Mouse (Mus musculus) urinary bladder, postnatal 0 days (tissue): Measurements from ENCODE around the gene Nxnl1. TPM values are rescaled to one million over a fixed set of nuclear protein-coding genes. Genes with fewer than 3 reads are reported as not detected.

ENCODE experiments used
- polyA plus RNA-seq: library from polyadenylated mRNA; unstranded; fragments of >200 nt; fragmentation: Nextera tagmentation; extraction: Ambion mirVana; gene quantifications from 2 replicates; pipeline ENCODE4 v1.2.1, GENCODE M21; 2015

Gene Nxnl1
- not detected in 2 replicates for polyA plus RNA-seq

DNA sequence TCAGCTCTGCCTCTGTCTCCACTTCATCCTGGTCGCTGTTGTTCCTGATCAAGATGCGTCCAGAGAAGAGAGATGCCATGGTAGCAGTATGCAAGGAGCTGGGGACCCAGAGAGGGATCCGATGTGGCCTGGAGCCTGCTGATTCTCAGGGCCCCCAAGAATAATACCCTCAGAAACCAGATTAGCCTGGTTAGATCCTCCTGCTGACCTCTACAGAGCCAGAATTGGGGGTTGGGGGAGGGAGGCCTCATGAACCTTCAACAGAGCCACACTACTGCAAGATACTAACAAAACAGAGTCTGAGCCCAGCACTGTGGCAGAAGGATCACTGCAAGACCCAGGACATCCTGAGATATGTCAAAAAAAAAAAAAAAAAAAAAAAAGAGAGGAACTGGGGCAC lies at the start of gene Nxnl1:
Gene Nxnl1, minus strand, starts transcription at position 101 of the 400 bp plus-strand sequence.

DNA sequence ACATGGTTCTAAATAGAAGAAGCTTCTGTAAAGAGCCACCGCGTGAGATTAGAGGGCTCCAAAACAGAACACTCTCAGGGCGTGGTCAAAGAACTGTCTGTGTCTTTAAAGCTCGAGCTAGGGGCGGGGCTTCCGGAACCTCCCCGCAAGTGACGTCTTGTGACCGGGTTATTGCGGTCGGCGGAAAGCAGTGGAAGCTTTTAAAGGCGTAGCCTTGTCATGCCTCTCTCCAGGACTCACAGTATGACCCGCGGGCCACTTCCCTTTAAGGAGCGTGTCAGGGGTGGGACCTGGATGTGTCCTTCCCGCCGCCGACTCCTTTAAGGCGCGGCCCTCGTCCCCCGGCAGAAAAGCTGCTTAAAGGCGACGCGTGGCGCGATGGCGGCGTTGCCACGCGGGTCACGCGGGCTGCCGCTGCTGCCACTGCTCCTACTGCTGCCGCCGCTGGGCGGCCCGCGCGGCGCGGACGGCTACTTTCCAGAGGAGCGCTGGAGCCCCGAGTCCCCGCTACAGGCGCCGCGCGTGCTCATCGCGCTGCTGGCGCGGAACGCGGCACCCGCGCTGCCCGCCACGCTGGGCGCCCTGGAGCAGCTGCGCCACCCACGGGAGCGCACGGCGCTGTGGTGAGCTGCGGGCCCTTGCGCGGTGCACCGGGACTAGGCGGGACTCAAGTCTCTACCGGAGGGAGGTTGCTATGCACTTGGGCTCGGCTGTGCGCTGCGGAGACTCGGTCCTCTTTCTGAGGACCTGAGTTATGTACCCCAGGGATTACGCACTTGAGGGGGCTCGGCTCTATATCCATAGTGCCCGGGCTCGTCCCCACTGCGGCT lies 44.6 kb upstream of the Nxnl1 start, which contains the start of gene Colgalt1:
Gene Colgalt1, plus strand, starts transcription at position 177 of the 830 bp plus-strand sequence.

DNA sequence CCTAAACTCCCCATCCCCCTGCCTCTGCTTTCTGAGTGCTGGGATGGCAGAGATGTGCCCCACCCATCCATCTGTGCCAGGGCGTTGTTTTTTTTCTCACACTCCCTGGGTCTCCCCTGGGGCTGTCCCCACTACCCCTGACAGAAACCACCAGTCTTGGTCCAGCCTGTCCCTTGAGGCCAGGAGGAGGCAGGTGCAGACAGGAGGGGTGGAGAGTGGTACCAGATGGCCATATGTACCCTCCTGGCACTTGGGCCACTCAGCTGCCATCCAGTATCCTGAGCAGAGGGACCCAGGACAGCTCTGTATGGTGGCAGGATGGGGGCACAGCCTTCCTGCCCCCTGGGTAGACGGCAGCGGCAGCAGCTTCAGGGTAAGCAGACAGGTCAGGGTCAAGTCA lies 31.1 kb upstream of the Nxnl1 start, which contains the start of gene Fam129c:
Gene Fam129c, plus strand, starts transcription at position 198 of the 400 bp plus-strand sequence.

DNA sequence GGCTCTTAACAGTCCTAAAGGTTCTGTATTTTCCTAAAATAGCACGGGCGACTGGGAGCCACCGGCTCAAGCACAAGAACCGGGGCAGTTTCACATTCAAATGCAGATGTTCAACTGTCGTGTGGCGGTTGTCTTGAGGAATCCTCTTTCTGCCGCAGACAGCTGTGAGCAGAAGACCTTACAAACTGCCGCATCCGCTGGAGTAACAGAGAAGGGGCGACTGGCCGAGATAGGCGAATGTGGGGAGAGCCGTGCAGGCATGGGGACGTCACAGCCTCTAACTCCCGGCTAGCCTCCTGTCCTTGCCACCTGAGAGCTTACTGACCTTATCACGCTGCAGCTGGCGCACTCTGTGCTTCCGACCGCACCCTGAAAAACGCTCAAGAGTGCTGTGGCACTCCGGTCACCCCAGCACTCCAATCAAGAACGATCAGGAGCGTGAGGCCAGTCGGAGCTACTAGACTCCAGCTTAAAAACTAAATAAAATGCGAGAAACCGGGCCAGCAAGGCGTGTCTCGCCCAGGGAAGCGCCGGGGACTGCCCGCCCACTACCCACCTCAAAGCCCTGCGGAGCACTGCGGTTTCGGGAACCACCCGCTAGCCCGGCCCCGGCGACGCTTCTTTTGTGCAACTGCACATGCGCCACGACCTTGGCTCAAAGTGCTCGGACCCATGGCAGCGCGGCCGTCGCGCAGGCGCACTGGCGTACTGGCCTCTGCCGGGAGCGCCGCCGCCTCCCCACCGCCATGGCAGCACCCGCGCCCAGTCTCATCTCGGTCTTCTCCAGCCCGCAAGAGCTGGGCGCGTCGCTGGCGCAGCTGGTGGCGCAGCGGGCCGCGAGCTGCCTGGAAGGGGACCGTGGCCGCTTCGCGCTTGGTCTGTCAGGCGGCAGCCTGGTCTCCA lies 25.3 kb upstream of the Nxnl1 start, which contains the start of gene Pgls:
Gene Pgls, plus strand, starts transcription at position 706 of the 903 bp plus-strand sequence.

DNA sequence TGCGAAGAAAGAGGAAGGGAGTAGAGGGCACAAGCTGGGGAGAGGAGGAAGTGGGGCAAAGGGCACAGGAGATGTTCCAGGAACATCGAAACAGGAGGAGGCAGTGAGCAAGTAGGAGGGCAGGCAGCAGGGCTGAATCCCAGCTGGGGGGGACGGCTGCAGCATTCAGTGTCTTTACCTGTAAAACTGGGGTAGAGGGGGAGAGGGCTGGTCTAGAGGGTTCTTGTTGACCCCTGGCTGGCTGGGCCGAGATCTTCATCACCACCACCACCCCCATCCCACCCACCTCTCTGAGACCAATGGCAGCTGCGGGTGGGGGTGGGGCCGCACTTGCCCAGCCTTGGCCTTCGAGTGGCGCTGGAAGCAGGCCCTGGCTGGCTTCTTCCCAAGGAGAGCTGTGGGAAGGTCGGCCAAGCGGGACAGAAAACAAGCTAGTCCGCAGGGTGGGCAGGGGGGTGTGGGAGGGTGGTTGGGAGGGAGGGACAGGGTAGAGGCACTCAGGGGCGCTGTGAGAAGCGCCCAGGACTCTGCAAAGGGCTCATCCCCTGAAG lies 2.1 kb upstream of the Nxnl1 start, which contains the start of gene Slc27a1:
Gene Slc27a1, plus strand, starts transcription at position 496 of the 551 bp plus-strand sequence.

DNA sequence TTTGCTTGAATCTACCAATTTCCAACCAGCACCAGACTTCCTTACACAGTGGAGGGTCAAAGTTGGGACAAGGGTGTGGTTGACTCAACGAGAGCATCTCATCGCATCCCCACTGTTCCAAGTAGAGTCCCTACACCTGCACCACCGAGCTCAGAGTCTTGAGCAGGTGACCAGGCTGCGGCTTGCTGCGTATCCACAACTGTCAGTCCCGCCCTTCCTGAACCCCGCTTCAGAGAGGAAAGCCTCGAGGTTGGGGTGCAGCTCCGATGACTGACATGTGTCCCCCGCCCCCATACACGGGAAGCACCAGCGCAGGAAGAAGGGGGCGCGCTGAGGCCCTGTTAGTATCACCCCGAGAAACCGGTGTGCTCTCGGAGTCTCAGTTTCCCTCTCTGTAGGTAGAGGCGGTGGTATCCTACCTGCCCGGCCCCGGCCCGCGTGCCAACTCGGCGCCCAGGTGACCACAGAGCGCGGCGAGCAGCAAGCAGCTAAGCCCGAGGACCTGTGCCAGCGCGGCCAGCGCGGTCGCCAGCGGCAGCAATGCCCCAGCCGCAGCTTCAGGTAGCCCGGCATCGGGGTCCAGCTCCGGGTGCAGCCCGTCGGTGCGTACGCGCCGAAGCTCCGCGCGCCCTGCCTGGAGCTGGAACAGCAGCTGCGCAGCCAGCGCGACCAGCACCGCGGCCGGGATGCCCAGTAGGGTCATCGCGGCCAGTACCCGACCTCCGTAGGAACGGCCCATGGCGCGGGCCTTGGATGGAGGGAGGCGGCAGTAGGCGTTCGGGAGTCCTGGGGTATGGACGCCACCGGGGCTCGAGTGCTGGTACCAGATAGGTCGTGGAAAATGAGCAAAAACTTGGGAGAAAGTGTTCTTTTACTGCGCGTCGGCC lies 8.1 kb downstream of the Nxnl1 start, which contains the start of gene Tmem221:
Gene Tmem221, minus strand, starts transcription at position 801 of the 887 bp plus-strand sequence.

DNA sequence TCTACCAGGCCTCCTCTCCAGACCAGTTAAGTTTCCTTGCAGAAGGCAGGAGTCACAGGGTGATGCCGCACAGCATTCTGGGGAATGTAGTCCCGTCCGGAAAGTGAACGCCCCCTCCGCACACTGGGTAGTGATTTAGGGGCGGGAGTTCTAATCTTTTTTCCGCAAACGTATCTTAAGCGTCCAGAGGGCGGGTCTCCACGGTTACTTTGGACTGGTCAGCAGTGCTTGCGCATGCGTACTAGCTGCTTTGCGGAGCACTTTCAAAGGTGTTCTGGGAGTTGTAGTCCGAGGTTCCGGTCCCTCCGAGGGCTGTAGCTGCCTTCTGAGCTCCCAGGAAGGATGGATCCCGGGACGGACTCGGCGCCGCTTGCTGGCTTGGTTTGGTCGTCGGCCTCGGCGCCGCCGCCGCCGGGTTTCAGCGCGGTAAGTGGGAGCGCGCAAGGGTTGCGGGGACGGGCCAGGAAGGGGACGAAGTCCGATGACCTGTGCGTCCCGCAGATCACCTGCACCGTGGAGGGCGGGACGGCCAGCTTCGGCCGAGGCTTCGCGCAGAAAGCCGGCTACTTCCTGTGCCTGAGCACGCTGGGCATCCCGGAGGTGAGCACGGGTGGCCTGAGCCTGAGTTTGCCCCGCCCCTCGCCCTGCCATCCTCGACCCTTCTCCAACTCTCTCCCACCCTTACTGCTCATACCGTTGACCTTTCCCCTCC lies 23.6 kb downstream of the Nxnl1 start, which contains the start of gene Mvb12a:
Gene Mvb12a, plus strand, starts transcription at position 291 of the 712 bp plus-strand sequence.

DNA sequence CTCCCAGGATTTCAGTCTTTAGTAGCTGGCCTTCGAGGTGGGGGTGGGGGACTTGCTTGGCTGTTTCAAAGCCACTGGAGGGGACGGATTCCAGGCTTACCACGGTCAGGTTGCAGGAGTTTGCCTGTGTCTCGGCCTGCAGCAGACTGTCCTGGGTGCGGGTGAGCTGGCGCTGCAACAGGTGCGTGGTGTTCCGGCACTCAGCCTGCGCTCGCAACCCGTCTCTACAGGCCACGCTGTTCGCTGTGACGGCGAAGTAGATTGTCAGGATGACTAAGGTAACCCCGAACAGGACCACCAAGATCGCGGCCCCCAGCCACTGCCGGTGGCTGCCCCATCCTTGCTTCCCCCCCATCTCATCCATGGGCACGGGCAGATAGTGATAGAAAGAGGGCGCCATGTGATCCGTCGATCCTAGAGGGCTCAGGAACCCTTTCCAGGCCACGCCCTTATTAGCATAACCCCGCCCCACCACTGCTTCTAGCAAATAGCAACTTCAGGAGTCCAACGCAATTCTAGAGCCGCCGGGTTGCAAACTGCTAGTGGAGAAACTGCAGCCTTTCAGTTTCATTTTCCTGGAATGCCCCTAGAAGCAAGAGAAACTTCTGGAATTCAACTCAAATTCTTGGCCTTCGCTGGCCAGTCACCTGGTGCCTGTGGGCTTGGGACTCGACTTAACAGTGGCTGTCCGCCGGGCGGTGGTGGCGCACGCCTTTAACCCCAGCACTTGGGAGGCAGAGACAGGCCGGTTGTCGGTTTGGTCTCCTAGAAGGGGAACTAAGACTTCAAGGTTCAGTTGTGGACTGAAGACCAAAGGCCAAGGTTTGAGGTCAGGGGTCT lies 29.2 kb downstream of the Nxnl1 start, which contains the start of gene Bst2:
Gene Bst2, minus strand, starts transcription at position 429 of the 840 bp plus-strand sequence.

DNA sequence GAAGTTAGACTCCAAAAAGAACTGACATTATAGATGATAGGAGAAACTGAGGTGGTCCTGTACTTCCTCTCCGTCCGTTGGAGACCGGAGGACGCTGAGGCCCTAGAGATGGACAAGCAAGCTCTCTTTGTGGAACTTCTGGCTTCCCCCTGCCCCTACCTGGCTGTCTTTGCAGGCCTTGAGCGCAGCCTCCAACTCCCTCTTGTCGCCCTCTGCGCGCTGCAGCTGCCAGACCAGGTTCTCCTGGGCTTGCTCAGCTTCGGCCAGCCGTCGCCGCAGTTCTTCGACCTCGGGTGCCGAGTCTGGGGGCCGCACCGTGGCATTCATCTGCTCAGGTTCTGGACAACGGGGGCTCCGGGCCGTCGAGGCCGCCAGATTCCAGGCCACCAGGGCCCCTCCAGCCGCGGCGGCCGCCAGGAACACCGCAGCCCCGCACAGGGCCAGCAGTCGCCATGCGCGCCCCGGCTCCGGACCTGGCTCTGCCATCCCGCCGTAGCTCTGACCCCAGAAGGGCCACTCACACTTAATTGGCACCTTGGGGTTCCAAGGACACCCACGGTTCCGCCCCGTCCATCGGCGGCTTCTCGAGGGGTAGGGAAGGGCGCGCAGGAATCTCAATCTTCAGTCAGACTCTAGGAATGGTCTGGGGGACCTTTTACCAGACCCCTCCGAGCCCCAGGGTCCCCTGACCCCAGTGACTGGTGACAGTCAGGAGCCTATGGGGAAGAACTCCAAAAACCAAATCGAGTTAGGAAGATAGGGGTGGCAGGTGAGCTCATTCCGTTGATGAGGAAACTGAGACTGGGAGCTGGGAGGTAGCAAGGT lies 41.0 kb downstream of the Nxnl1 start, which contains the start of gene Ccdc194:
Gene Ccdc194, minus strand, starts transcription at position 486 of the 825 bp plus-strand sequence.

DNA sequence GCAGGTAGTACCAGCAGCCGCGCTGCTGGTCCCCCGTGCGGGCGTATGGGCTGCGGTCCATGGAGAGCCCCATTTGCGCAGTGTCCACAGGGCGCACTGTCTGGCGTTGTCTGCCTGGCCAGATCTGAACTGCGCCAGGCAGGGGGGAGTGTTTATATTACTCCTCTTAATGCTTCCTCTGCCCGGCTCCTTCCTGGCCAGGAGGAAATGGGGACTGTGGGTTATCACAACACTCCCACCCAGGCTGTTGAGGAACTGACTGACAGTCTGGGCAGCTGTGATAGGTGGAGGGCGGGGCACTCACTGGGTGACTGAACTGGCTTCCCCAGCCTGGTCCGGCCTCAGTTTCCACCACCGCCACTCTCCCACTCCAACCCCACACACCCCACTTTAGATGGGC lies 54.8 kb downstream of the Nxnl1 start, which contains the start of gene Plvap:
Gene Plvap, minus strand, starts transcription at position 109 of the 400 bp plus-strand sequence.

Other genes with a start within 250 kb of the Nxnl1 start
- 89.1 and 89.4 TPM in 2 replicates for gene Use1, start 199.8 kb downstream of the Nxnl1 start, polyA plus RNA-seq
- 5.5 and 5.7 TPM in 2 replicates for gene Ocel1, start 195.3 kb downstream of the Nxnl1 start, polyA plus RNA-seq
- 55.5 and 56.4 TPM in 2 replicates for gene Nr2f6, start 184.6 kb downstream of the Nxnl1 start, polyA plus RNA-seq
- gene Ushbp1, start 170.8 kb downstream of the Nxnl1 start, polyA plus RNA-seq: 4.6 and 5.8 TPM in 2 replicates
- gene Babam1, start 169.7 kb downstream of the Nxnl1 start, polyA plus RNA-seq: 62.9 and 66.6 TPM in 2 replicates
- gene Ankle1, start 160.6 kb downstream of the Nxnl1 start, polyA plus RNA-seq: 4.8 and 6.5 TPM in 2 replicates
- 24.9 and 28.3 TPM in 2 replicates for gene Abhd8, start 102.9 kb downstream of the Nxnl1 start, polyA plus RNA-seq
- 80.4 and 81.5 TPM in 2 replicates for gene Mrpl34, start 101.6 kb downstream of the Nxnl1 start, polyA plus RNA-seq
- gene Dda1, start 97.4 kb downstream of the Nxnl1 start, polyA plus RNA-seq: 74.3 and 86.1 TPM in 2 replicates
- 1.0 and 1.1 TPM in 2 replicates for gene Ano8, start 80.6 kb downstream of the Nxnl1 start, polyA plus RNA-seq
- gene Gtpbp3, start 78.5 kb downstream of the Nxnl1 start, polyA plus RNA-seq: 9.3 and 9.9 TPM in 2 replicates
- gene Plvap, start 54.8 kb downstream of the Nxnl1 start, polyA plus RNA-seq: 12.9 and 13.2 TPM in 2 replicates
- gene Ccdc194, start 40.9 kb downstream of the Nxnl1 start, polyA plus RNA-seq: 0.19 TPM in 1 of 2 replicates, not detected in the other
- 48.3 and 59.8 TPM in 2 replicates for gene Bst2, start 29.1 kb downstream of the Nxnl1 start, polyA plus RNA-seq
- gene Mvb12a, start 23.7 kb downstream of the Nxnl1 start, polyA plus RNA-seq: 79.7 and 86.3 TPM in 2 replicates
- 0.57 and 0.63 TPM in 2 replicates for gene Tmem221, start 7.7 kb downstream of the Nxnl1 start, polyA plus RNA-seq
- 17.5 and 21.1 TPM in 2 replicates for gene Slc27a1, start 2.3 kb upstream of the Nxnl1 start, polyA plus RNA-seq
- 222 and 225 TPM in 2 replicates for gene Pgls, start 25.6 kb upstream of the Nxnl1 start, polyA plus RNA-seq
- 0.71 and 1.7 TPM in 2 replicates for gene Fam129c, start 31.0 kb upstream of the Nxnl1 start, polyA plus RNA-seq
- 60.6 and 64.6 TPM in 2 replicates for gene Colgalt1, start 44.4 kb upstream of the Nxnl1 start, polyA plus RNA-seq
- 0.49 and 0.68 TPM in 2 replicates for gene Unc13a, start 105.2 kb upstream of the Nxnl1 start, polyA plus RNA-seq
- 5.7 and 6.5 TPM in 2 replicates for gene Jak3, start 109.7 kb upstream of the Nxnl1 start, polyA plus RNA-seq
- 2.5 TPM in 2 replicates for gene Insl3, start 122.6 kb upstream of the Nxnl1 start, polyA plus RNA-seq
- 4.4 TPM in 2 replicates for gene B3gnt3, start 135.2 kb upstream of the Nxnl1 start, polyA plus RNA-seq
- gene Fcho1, start 159.1 kb upstream of the Nxnl1 start, polyA plus RNA-seq: 0.59 and 1.7 TPM in 2 replicates